Comparison of ENCODE assay signal across 14 mouse cellular contexts in the genomic region with DNA sequence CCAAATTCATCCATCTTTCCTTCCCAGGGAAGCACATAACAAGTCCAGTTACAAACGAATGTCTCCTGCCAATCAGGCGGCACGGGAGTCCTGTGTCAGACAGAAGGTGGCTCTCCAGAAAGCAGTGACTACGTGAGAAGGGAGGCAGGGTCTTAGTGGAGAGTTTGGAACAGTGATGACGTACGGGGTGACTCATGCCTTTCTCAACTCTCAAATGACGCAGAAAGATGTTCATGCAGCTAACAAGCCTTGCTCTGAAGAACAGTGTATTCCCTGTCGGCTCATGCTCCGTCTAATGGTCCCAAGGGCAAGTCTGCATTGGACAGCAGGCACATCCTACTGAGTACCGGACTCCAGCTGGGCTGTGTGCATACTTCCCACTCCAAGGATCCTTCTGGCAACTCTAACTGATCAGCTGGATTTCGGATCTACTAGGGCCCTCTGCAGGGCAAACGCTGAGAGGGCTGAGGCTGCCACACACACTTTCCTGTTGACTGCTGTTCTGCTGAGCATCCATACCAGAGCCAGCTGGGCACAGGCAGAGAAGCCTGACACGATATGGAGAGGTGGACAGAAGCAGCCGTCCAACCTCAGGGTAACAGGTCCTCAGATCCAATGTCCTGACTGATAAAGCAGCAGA.
DNase-seq lines count a peak whose midpoint lies in the region; ATAC-seq and TF ChIP-seq lines count a peak whose summit lies in the region.
"Had no signal": no experiment of that assay in that cellular context is flagged by ENCODE, and none has a peak within 500 bp of the region (broad histone marks: within the 10 kb centered on the region; RNA-seq: fewer than 3 reads in every experiment).

No protein-coding gene starts in this region.

- H3K9ac ChIP-seq in forebrain, postnatal 0 days: no peak overlapping the region
- no peak overlapping the region for H3K9ac ChIP-seq in midbrain, embryonic 14.5 days (replicated peaks; ENCODE audit: low read length)
- H3K9ac ChIP-seq: hindbrain, embryonic 15.5 days had no signal

- H3K4me3 ChIP-seq in forebrain, postnatal 0 days (ENCODE audit: low read depth, low read length): no peak overlapping the region
- no peak overlapping the region for H3K4me3 ChIP-seq in forebrain, embryonic 10.5 days
- H3K4me3 ChIP-seq in midbrain, embryonic 14.5 days (replicated peaks; ENCODE audit: low read depth, low read length): no peak overlapping the region
- H3K4me3 ChIP-seq: hindbrain, embryonic 15.5 days had no signal

- H3K27me3 ChIP-seq in forebrain, postnatal 0 days (ENCODE audit: insufficient read depth, low read length): no peaks in the 10 kb centered on the region
- peaks cover 5% of the 10 kb centered on the region for H3K27me3 ChIP-seq in forebrain, embryonic 10.5 days (ENCODE audit: poor library complexity, severe bottlenecking)
- no peaks in the 10 kb centered on the region for H3K27me3 ChIP-seq in midbrain, embryonic 14.5 days (ENCODE audit: control insufficient read depth, insufficient read depth, low read length)
- H3K27me3 ChIP-seq: hindbrain, embryonic 15.5 days; Patski had no signal

- no peaks in the 10 kb centered on the region for H3K36me3 ChIP-seq in forebrain, postnatal 0 days (ENCODE audit: insufficient read depth)
- H3K36me3 ChIP-seq in forebrain, embryonic 10.5 days (replicated peaks): no peaks in the 10 kb centered on the region
- no peaks in the 10 kb centered on the region for H3K36me3 ChIP-seq in midbrain, embryonic 14.5 days (ENCODE audit: control insufficient read depth, insufficient read depth, low read length)
- H3K36me3 ChIP-seq: hindbrain, embryonic 15.5 days had no signal

- peak; percentile 19; the same call in 1 of the 2 replicates for TF ChIP-seq CTCF in forebrain, postnatal 0 days (IDR thresholded peaks at IDR 0.05; ENCODE audit: low read depth)

- no peaks in the 10 kb centered on the region for H3K4me1 ChIP-seq in forebrain, postnatal 0 days (ENCODE audit: insufficient read depth)
- H3K4me1 ChIP-seq in forebrain, embryonic 10.5 days: peaks cover 48% of the 10 kb centered on the region
- peaks cover 23% of the 10 kb centered on the region for H3K4me1 ChIP-seq in midbrain, embryonic 14.5 days (ENCODE audit: control insufficient read depth, insufficient read depth, low read length)

- H3K9me3 ChIP-seq in forebrain, postnatal 0 days (ENCODE audit: low read length): no peaks in the 10 kb centered on the region
- H3K9me3 ChIP-seq in forebrain, embryonic 10.5 days: no peaks in the 10 kb centered on the region
- H3K9me3 ChIP-seq in midbrain, embryonic 14.5 days (ENCODE audit: control insufficient read depth, low read length): no peaks in the 10 kb centered on the region
- H3K9me3 ChIP-seq: hindbrain, embryonic 15.5 days had no signal

- ATAC-seq in forebrain, postnatal 0 days: no peak
- no peak for ATAC-seq in midbrain, embryonic 14.5 days (ENCODE audit: low FRiP score, low TSS enrichment)
- ATAC-seq: CD4-positive, CD25-positive, alpha-beta regulatory T cell, adult 4 months; Patski had no signal

- 71% methylated on average over 14 of the region's 14 CpGs for WGBS in forebrain, postnatal 0 days
- 80% methylated on average over 14 of the region's 14 CpGs for WGBS in forebrain, embryonic 10.5 days
- 78% methylated on average over 14 of the region's 14 CpGs for WGBS in midbrain, embryonic 14.5 days

- DNase-seq in forebrain, postnatal 0 days: no peak
- DNase-seq in forebrain, embryonic 10.5 days (ENCODE audit: extremely low spot score, low spot score): no peak
- peak; percentile 11 for DNase-seq in layer of hippocampus, adult 11-12 months (ENCODE audit: low spot score)
- DNase-seq in layer of hippocampus, postnatal 25 days (ENCODE audit: extremely low spot score in 1 of 2, low spot score in 1 of 2): no peak
- DNase-seq in 3T3-L1 (ENCODE audit: low read depth, low spot score) (peak; percentile 51), MN1 (ENCODE audit: low spot score) (peak; percentile 20)
- no peak for DNase-seq in midbrain, embryonic 14.5 days
- DNase-seq: adrenal gland, postnatal 25 days; liver; lung, adult 2 months; thymus, adult 18-20 months had no signal

- H3K4me2 ChIP-seq in forebrain, postnatal 0 days (ENCODE audit: low read depth): no peak overlapping the region
- no peak overlapping the region for H3K4me2 ChIP-seq in midbrain, embryonic 14.5 days (ENCODE audit: low read length)
- H3K4me2 ChIP-seq: hindbrain, embryonic 15.5 days had no signal

- H3K27ac ChIP-seq in forebrain, postnatal 0 days (ENCODE audit: low read depth, low read length): no peak overlapping the region
- no peak overlapping the region for H3K27ac ChIP-seq in forebrain, embryonic 10.5 days
- H3K27ac ChIP-seq in midbrain, embryonic 14.5 days (replicated peaks; ENCODE audit: low read depth, low read length): no peak overlapping the region
- H3K27ac ChIP-seq: hindbrain, embryonic 15.5 days had no signal

Comparison
In these comparisons a context has a peak if more than half of its experiments do, and no peak if none do; other contexts are left out.
1. DNase-seq: peak in layer of hippocampus, adult 11-12 months (single experiment), 3T3-L1 (single experiment) and MN1 (single experiment); none in forebrain, postnatal 0 days (single experiment), forebrain, embryonic 10.5 days (single experiment), layer of hippocampus, postnatal 25 days (0 of 2) and midbrain, embryonic 14.5 days (single experiment).